Mouse (Mus musculus): ENCODE results near the gene Fam161a.
A peak's percentile ranks its signal among the peaks of the same experiment; 100 is the strongest.

The Fam161a gene

GRCm38 (mm10) chr11:22991218-22991835 is 16.0 kb upstream of the Fam161a start:
- DNase-seq: no peak

- DNase-seq: no peak
Observed at GRCm38 (mm10) chr11:22994271-22994670, 13.1 kb upstream of the Fam161a start.

GRCm38 (mm10) chr11:22995461-22995860 is 11.9 kb upstream of the Fam161a start:
- no peak for DNase-seq

GRCm38 (mm10) chr11:22998308-22998707 is 9.0 kb upstream of the Fam161a start:
- no peak for DNase-seq

- DNase-seq: no peak
Observed at GRCm38 (mm10) chr11:23005276-23005675, 2.1 kb upstream of the Fam161a start.

GRCm38 (mm10) chr11:23007166-23007480 is 208 bp upstream of the Fam161a start:
- DNase-seq: no peak

- DNase-seq: peak; percentile 86
Observed at GRCm38 (mm10) chr11:23008181-23008823, 971 bp downstream of the Fam161a start.

- DNase-seq: no peak
Observed at GRCm38 (mm10) chr11:23008824-23009200, 1.5 kb downstream of the Fam161a start.

- no peak for DNase-seq
Observed at GRCm38 (mm10) chr11:23013096-23013495, 5.8 kb downstream of the Fam161a start.

GRCm38 (mm10) chr11:23013580-23014294 is 6.4 kb downstream of the Fam161a start:
- DNase-seq: no peak

GRCm38 (mm10) chr11:23014996-23015395 is 7.7 kb downstream of the Fam161a start:
- DNase-seq: no peak

GRCm38 (mm10) chr11:23017943-23018342 is 10.6 kb downstream of the Fam161a start:
- DNase-seq: no peak

- no peak for DNase-seq
Observed at GRCm38 (mm10) chr11:23020116-23020770, 12.9 kb downstream of the Fam161a start.

GRCm38 (mm10) chr11:23020841-23021240 is 13.5 kb downstream of the Fam161a start:
- no peak for DNase-seq

GRCm38 (mm10) chr11:23023155-23023554 is 15.8 kb downstream of the Fam161a start:
- DNase-seq: no peak

- no peak for DNase-seq
Observed at GRCm38 (mm10) chr11:23024169-23024568, 16.8 kb downstream of the Fam161a start.

- DNase-seq: no peak
Observed at GRCm38 (mm10) chr11:23028957-23029356, 21.6 kb downstream of the Fam161a start.

GRCm38 (mm10) chr11:23029399-23029798 is 22.1 kb downstream of the Fam161a start:
- DNase-seq: no peak

- no peak for DNase-seq
Observed at GRCm38 (mm10) chr11:23047252-23047651, 39.9 kb downstream of the Fam161a start.

- no peak for DNase-seq
Observed at GRCm38 (mm10) chr11:23047663-23048582, 40.6 kb downstream of the Fam161a start.

- DNase-seq: no peak
Observed at GRCm38 (mm10) chr11:23049642-23050041, 42.3 kb downstream of the Fam161a start.

GRCm38 (mm10) chr11:23052353-23052752 is 45.0 kb downstream of the Fam161a start:
- DNase-seq: no peak

- DNase-seq: no peak
Observed at GRCm38 (mm10) chr11:23063153-23063552, 55.8 kb downstream of the Fam161a start.
